Mouse (Mus musculus): ENCODE data around the gene Plxna4.

DNA sequence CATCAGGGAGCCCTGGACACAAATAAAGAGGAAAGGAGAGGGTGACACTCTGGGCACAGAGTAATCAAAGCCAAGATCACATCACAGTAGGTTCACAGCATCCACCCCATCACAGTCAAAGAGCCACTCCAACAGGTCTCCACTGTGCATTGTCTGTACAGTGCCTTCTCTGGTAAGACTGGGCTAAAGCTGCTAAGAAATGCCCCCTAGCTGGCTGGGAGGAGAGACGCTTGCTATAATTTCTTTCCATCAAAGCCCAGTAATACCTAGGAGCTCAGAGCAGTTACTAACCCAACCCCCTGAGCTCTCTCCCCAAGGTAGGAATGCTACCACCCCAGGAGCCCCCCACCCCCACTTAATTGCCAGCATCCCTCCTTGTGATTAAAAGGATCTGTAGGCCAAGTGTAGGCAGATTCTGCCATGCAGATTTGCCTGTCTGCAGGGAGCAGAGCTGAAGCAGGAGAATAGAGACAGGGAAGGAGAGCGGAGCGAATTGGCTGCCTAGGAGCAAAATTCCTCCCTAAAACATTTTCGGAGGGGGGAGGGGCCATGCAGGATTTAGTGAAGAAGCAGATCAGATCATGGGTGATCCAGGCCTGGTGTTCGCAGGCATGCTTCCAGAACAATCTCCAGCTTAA lies 3.6 kb downstream of the Plxna4 start:
- TF ChIP-seq CTCF (IDR thresholded peaks at IDR 0.05) (peak; percentile 32; the same call in 1 of the 2 replicates), EP300 (IDR thresholded peaks at IDR 0.05) (no peak)
